ENCODE assay signal across 15 mouse cellular contexts in genomic region chr2:91706456-91706855, GRCm38 (mm10).
"Had no signal": no experiment of that assay in that cellular context is flagged by ENCODE, and none has a peak within 500 bp of the region (broad histone marks: within the 10 kb centered on the region; RNA-seq: fewer than 3 reads in every experiment).

No protein-coding gene starts in this region.

- H3K4me1 ChIP-seq: stomach, embryonic 15.5 days had no signal

- DNase-seq: lung, adult 2 months; lung, postnatal 14 days; lung, postnatal 36 days; right cerebral cortex, postnatal 14 days; thymus, adult 2 months; thymus, postnatal 25 days; thymus, postnatal 4 days had no signal

- H3K9ac ChIP-seq: lung, embryonic 15.5 days; midbrain, embryonic 13.5 days; midbrain, embryonic 15.5 days; neural tube, embryonic 12.5 days; stomach, embryonic 15.5 days had no signal

- H3K4me3 ChIP-seq: lung, embryonic 15.5 days; megakaryocyte, embryonic 14.5 days; midbrain, embryonic 13.5 days; midbrain, embryonic 15.5 days; neural tube, embryonic 12.5 days; stomach, embryonic 15.5 days had no signal

- H3K9me3 ChIP-seq: lung, embryonic 15.5 days; megakaryocyte, embryonic 14.5 days; midbrain, embryonic 13.5 days; midbrain, embryonic 15.5 days; neural tube, embryonic 12.5 days; stomach, embryonic 15.5 days had no signal

- H3K36me3 ChIP-seq: lung, embryonic 15.5 days; midbrain, embryonic 13.5 days; midbrain, embryonic 15.5 days; neural tube, embryonic 12.5 days; stomach, embryonic 15.5 days had no signal

- H3K27ac ChIP-seq: lung, embryonic 15.5 days; macrophage; midbrain, embryonic 13.5 days; midbrain, embryonic 15.5 days; neural tube, embryonic 12.5 days; stomach, embryonic 15.5 days; stomach, postnatal 0 days had no signal
